Mouse (Mus musculus): ENCODE results near the gene Cep170b.

DNA sequence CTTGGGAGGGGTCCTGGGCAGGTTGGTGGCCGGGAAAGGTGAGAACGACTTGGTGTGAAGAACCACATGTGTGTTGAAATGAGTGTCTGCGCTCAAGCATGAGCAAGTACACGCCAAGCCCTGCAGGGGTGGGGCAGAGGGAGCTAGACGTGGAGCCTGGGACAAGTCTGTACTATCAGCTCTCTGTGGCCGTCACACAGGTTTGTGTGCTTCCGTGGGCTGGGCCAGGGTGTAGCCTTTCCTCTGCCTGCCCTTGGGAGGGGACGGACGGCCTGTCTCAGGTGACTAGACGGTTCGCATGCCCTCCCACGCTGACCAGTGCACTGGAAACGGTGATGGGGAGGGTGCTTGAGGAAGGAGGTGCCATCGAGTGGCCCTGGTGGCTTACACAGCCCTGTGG is 10.6 kb downstream of the Cep170b start:
- TF ChIP-seq CTCF (IDR thresholded peaks at IDR 0.05; ENCODE audit: low read depth) (no peak), EP300 (IDR thresholded peaks at IDR 0.05; ENCODE audit: low read depth) (no peak)

Data from liver, embryonic 14.5 days (tissue).